Mouse (Mus musculus) adrenal gland, adult 18-20 months (tissue): Measurements from ENCODE around the gene Pola1. TPM values are rescaled to one million over a fixed set of nuclear protein-coding genes. Genes with fewer than 3 reads are reported as not detected.

Experiments
- DNase-seq, 2 experiments: peaks; one replicate each; pipeline ENCODE4 v3.0.0; 2021 to 2022; ENCODE audit warnings: low spot score in 2 of 2
- long read RNA-seq, 2 experiments: library from polyadenylated mRNA; stranded (forward); transcript quantifications; one replicate each; pipeline ENCODE4 v2.0.0; 2021
- total RNA-seq, 2 experiments: library from RNA; stranded (reverse); gene quantifications; 1 replicate in 1 of 2; 2 replicates in 1 of 2; pipeline ENCODE4 v1.2.3; 2021

Gene Pola1
- 1 to 10 TPM; 9.0 to 9.4 TPM for total RNA-seq
- long read RNA-seq, experiment 1: 0 reads
- long read RNA-seq, experiment 2, partial matches to known transcripts: 2 of 3 reads
- long read RNA-seq, experiment 2, other reads (novel, unspliced or antisense): 1 of 3 reads

DNA sequence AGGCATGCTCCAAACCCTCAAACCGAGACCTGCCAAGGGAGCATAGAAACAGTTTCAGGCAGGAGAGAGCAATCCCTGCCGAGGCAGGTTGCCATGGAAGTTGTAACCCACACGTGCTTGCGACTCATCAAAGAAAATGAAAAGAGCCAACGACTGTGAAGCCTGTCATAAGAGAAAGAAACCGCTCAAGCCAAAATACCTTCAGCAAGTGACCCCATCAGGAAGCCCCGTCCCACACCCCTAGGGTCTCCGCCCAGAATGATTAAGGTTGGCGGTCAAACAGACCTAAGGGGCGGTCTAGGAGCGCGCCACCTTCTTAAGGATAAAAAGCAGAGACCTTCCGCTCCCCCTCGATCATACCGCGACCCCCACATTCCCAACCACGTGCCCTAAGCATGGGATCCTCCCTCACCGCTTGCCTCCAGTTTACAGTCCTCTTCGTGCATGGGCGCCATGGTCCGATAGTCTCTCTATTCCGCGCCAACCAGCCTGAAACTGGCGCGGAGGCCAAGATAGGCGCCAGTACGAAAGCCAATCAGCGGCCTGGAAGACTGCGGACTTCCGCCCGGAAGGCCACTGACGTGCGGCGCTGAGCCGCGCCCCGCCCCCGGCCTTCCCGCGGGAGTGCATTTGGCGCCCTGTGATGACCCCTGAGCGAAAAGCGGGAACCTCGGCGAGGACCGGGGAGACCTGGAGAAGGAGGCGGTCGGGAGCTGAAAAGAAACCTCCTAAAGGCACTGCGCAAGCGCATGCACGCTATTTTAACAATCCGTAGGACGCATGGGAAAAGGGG is at the start of gene Pola1:
Pola1 (minus strand) TSS at position 499 of the 793 bp plus-strand sequence.
- peak; percentile 70 to 76 for DNase-seq

DNA sequence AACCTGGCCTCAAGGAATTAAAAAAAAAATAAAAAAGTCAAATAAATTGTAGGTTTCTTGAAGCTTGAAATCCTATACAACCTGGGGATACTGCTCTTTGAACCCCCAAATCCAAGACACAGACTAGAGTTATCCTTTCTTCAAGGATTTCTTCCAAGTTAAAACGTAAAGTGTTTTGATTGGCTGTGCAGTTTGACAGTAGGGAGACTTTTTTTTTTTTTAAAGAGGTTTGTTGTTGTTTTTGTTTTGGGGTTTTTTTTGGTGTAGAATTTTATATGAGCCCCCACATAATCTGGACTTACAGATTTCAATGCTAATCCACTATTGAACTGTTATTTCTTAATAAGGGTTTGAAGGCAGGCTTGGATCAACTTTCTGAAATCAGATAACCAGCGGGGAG is 44.3 kb upstream of the Pola1 start:
- no peak for DNase-seq

DNA sequence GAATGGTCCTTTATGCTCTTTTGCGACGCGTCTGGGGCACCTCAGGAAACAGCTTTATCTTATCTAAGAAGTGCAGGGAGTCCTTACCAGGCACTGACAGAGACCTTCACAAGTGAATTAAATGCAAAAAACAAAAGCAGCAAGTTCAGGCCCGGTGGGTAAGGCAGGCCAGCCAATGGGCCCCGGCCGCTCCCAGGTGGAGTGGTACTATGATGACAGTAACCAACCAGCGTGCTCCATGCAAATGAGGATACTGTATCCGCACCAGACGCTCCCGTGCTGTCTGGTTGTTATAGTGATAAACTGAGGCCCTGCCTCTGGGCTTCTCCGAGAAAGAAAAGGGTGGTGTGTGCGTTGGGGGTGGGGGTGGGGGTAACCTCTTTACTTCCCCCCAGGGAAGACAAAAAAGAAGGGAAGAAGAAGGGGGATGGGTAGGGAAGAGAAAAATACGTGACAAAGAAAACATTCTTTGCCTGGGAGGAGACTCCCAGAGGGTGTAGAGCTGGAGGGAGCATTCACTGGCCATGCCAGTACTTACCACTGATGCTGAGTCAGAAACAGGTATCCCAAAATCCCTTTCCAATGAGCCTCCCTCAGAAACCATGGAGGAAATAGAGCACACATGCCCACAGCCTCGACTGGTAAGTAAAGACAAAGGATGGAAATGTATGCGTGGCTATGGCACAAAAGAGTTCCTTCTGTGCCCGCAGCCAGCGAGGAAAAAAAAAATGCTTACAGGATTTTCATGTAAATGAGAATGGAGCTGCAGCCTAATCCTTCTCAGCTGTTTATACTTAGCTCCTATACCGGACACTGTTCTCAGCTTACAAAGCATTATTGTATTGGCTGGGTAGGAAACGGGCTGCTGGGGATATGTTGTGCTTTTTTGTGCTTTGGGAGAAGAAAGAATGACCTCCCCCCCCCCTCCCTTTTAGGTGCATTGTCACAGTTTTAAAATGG is 43.2 kb upstream of the Pola1 start:
- DNase-seq: peak; percentile 12 to 21

DNA sequence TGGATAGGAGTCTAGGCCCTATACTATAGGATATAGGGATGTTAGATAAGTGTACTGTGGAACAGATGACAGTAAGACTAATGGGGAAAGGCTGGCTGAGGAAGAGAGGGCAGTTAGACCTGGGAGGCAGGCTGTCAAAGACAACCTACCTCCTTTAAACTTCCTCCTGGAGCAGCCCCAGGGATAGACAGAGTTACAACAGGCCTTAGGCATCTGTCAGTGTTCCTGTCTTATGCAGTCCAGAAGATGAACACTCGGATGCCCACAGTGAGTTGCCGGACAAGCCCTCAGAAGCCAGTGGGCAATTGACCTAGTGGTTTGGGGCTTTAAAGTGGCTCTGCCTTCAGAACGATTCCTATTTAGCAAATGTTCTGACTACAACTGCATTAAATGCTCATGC is 42.5 kb upstream of the Pola1 start:
- no peak for DNase-seq

DNA sequence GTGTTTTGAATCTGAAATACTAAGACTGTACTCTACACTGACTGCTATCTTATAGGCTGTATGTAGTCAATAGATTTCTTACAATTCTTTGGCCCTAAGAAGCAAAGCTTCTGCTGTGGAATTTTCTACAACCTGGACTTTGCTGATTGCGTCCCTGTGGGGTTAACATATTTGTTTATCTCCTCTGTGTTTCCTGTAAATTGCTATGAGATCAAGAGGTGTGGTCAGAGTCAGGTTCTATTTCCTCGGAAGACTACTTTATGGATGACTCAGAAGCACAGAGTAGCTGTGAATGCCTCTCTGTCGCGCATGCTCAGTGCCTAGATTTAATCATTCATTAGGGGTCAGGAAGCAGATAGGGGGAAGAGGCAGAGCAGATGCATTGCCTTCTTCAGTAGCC is 32.8 kb upstream of the Pola1 start:
- no peak for DNase-seq

DNA sequence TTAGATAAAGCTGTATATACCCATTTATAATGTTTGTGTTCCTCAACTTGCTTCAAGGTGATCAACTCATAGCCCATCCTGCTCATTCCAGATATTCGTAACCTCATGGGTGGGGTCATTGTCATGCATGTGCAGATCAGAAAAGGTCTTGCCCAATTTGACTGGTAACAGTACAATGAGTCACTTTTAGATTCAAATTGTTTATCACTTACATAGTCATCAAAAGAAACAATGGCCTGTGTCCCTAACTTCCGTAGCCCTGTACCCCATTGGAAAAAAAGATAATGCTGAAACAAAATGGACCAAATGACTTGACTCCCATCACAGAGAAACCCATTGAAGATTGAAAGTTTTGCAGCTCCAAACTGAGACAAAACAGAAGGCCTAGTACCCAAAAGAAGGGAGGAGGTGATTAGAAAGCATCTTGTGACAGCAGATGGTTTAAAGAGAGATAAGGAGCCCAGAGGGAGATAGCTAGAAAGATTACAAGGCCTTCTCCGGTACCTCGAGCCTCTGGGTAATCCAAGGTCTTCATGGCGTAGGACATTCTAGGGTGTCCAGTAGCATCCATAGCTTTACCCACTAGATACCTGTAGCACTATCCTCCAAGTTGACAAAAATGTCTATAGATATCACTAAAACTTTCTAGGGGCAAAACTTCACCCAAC is 32.1 kb upstream of the Pola1 start:
- no peak for DNase-seq

DNA sequence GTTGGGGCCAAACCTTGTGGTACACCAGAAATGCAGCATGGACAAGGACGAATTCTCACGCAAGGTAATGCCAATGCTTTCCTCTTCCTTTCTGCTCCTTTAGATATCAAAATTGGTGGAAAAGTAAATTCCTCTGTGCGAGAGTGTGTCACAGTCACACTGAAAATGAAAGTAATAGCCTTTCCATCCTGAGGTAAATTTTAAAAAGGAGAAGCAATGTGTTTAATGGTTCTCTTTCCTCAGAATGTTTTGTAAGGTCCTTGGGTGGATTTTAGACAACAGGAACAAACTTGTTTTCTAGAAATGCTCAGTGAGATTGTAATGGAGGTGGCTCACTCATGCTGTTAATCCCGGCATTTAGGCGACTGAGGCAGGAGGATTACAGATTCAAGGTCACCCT is 23.2 kb upstream of the Pola1 start:
- no peak for DNase-seq

DNA sequence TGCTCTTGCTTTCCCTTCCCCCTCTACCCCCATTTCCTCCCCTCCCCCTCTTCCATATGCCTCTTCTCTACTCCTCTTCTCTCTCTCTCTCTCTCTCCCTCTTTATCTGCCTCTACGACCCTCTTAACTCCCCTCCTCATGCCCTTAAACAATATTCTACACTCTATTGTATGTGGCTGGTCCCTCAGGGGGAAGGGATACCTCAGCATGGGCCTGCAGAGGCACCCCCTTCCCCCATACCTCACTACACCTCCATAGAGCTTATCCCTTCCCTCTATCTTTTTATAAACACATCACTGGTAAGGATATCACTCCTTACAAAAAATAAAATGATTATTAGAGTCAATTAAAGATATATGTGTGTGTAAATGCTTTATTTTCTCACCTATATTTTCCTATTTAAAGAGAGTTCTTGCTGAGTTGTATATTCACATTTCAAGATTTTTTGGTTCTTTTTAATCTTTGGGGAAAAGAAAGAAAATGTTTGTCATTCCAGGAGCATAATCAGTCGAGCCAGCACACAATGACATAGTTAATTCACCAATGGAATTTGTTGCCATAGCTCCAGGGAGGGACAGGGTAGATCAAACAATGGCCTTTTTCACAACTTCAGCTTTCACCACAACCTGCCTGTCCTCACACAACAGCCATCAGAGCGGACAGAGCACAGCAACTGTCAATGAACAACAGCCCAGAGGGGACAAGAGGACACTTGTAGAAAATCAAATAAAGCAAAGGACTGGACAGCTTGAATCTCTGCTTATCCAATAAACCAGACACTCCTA is 22.5 kb upstream of the Pola1 start, which contains the start of gene Pcyt1b:
Pcyt1b (plus strand) TSS at position 646 of the 785 bp plus-strand sequence.
- DNase-seq: no peak

DNA sequence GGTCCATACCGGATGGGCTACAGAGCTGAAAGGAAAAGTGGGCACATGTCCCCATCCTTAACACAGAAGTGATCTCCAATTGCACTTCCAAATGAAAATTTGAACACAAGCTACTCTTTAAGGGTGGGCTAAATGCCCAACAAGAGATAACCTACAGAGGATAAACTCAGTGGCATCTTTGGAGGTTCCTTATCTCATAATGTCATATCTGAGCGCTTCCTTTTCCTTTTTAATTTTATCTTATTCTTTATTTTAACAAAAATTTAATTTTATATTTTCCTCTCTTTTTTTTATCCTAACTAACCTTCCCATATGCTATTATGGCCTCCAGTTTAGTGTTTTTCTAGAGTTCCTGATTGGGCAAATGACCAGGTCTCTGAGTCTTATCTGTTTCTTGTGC is 18.8 kb upstream of the Pola1 start:
- DNase-seq: no peak

DNA sequence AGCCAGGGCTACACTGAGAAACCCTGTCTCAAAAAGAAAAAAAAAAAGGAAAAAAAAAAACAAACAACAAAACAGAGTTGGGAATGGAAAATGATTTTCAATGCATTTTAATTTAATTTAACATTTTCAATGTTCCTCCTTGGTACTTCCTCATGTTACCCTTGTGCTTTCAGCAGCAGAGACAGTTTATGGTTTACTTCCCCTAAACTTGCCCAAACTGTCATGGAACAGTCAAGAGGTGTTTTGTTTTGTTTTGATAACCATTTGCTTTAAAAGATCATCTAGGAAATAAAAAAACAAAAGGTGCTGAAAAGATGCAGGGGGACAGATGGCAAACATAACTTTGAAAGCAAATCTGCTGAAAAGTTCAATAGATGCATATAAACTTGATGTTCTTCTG is 12.1 kb upstream of the Pola1 start:
- DNase-seq: no peak

DNA sequence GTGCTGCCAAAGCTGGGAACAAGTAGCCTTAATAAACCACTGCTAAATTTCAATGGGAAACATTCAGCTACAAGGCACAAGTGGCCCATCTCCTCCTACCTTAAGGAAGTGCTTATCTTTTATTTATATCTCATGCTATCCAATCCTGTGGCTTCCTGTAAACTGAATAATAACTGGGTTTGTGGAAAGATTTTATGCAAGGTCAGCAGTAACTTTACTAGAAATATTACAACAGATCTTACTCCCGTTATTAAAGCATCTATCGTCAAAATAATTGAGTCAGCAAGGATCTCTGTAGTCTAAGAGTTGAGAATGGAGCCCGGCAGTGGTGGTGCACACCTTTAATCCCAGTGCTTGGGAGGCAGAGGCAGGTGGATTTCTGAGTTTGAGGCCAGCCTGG is 11.6 kb upstream of the Pola1 start:
- DNase-seq: no peak

DNA sequence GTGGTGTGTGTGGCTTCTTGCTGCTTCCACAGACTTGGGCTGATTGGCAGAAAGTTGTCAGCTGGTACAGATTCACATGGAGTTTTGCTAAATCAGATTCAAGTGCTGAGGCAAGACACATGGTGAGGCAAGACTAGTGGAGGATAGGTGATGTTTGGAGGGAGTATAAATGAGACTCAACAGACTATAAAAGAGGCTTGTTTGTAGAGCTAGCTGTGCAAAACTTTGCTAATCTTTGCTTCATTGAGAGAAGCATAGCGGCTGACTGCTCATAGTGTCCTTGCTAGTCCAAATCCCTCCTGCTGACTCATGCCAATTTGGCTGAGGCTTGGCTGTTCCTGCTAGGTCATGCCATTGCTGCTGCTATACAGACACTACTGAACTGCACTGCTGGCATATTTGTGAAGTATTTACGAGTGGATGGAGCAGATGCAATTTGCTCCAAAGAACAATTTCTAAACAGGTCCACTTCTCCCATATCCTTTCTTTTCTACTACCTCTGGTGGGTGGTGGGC is 3.0 kb upstream of the Pola1 start:
- DNase-seq: peak in 1 of 2 experiments; percentile 2

DNA sequence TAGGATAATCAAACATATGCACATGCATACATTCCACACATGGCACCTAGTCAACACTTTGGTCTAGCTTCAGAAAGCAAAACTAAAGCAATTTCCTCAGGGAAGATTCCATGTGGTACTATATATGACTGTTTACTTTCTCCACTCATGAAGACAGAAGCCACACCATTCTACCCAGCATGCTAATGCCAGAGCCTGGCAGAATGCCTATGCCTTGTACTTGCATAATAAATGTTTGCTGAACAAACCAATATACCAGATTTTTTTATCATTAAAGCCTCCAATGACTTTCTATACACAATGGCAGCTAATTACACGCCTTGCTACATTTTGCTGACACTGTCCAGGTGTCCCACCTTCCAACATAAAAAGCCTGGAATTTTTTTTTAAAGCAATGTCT is 1.7 kb downstream of the Pola1 start:
- DNase-seq: no peak

DNA sequence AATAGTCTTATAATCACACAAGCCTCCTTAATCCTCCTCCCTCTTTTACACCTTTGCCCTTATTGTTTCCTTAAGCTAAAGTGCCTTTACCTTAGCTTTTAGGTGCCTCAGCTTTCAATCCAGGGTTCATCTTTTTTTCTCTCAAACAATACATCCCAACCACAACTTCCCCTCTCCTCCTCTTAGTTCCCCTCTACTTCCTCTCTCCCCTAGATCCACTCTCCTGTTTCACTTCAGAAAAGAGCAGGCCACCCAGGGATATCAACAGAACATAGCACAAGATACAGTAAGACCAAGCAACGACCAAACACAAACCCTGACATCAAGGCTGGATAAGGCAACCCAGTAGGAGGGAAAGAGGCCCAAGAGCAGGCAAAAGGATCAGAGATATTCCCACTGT is 29.7 kb downstream of the Pola1 start:
- DNase-seq: no peak

DNA sequence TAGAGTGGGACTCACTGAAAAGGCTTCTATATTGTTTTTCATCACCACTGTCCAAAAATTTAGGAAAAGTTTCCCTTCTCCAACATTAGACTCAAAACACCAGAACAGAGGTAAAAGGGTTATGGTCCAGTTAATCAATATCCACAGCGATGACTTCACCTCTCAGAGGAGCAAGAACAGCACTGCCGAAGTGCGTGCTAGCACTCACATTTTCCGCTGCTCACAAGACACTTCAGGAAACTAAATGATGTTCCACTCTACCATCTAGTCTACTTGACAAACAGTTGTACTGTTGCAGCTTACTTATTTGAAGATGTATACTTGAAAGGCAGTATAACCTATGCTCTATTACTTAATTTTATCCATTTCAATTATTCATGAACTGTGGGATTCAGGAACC is 37.7 kb downstream of the Pola1 start:
- DNase-seq: no peak

DNA sequence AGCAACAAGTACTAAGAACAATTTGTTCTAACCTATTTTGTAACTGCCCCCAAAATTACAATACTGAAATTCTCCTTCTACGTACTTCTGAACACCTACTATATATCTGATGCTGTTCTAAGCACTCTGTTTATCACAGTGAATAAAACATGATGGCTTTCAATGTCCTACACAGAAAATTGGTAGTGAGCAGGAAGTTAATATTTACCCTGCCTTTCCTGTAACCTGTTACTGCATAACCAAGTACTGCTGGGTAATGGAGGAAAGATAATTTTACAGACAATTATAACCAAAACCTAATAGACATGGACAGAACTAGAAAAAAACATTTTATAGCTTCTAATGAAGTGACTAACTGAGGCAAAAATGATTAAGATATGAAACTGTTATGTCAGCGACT is 51.0 kb downstream of the Pola1 start:
- DNase-seq: no peak

DNA sequence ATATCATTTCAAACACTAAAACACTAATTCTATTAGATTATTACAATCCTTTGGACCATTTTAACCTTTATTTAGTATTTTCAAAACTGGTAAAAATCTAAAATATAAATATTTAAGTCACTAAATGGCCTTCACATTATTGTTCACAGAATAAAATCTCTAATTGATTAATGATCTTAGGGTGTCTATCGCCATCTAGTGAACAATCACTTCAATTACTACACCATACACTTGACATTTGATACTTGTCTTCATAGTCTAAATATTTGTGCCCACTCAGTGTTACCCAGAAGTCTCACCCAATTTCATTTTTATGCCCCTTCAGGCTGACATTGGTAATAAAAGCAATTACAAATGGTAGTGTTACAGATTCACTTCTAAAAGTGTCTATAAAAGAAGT is 74.8 kb downstream of the Pola1 start:
- DNase-seq: no peak

DNA sequence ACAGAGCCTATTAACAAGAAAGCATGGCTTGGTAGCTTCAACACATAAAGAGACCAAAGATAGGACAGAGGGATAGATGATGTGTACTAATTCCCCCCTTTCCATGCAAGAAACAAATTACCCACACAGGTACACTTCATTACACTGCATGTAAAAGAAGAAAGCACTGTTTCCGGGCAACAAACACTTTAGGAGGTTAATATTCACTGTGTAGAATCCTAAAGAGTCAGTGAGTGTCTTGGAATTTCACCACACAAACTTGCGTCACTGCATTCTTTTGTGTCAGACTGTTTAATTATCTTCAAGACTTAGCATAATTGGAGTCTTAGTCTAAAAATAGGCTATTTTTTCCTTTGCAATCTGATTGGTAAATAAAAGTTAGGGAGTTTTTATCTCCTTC is 92.2 kb downstream of the Pola1 start:
- DNase-seq: no peak

DNA sequence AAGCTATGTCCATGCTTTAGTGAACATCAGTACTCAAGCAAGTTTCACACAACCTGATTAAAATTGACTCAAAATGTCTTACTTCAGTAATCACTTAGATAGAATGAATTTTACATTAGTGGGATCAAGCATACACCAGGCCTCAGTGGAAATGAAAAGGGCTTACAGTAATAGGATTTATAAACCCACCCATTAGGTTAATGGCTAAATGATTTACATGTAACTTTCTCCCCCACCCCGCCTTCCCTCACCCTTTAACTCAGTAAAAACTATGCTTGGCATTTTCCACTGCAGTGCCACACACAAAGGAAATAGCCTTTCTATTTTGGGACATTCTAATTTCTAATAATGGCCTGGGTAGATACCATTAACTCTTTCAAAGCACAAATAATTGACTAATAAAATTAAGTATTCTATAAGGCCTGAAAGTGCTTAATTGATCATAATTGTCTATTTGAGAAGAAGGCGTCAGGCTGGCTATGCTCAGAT is 129.0 kb downstream of the Pola1 start:
- DNase-seq: no peak

DNA sequence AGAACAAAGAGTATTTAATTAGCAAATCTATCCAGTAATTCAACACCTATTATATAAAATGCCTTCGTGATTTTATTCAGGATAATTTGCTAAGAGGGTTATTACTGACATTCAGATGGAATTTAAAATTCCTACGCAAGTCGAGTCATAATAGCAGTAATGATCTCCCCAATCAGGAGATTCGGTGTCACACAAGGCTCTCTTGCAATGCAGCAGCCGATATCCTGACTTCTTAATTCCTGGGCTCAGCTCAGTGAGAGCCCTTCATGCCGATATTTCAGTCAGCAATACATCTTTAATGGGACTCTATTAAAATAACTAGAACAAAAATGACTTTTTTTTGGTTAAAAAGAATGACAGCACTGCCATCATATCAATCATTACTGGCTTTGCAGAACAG is 134.4 kb downstream of the Pola1 start:
- no peak for DNase-seq
